In genomic region chr12:117761698-117762097, GRCm38 (mm10) we compare ENCODE assay signal across 8 mouse cellular contexts. TPM values are rescaled to one million over a fixed set of nuclear protein-coding genes. Genes with fewer than 3 reads are reported as not detected.
DNase-seq lines count a peak whose midpoint lies in the region; ATAC-seq and TF ChIP-seq lines count a peak whose summit lies in the region.

No protein-coding gene starts in this region.

- no peaks in the 10 kb centered on the region for H3K27me3 ChIP-seq in hindbrain, embryonic 15.5 days

- peak; percentile 39; the same call in 1 of the 2 replicates for ATAC-seq in hindbrain, embryonic 15.5 days (ENCODE audit: low FRiP score, low read depth)

- TF ChIP-seq CTCF in gastrocnemius, adult 2 months (IDR thresholded peaks at IDR 0.05) = no peak

- H3K27ac ChIP-seq in gastrocnemius, adult 2 months = peak overlapping the region; percentile 31; the same call in 1 of the 2 replicates
- H3K27ac ChIP-seq in hindbrain, embryonic 15.5 days (replicated peaks) = no peak overlapping the region

- H3K4me3 ChIP-seq in gastrocnemius, adult 2 months = no peak overlapping the region
- H3K4me3 ChIP-seq in hindbrain, embryonic 15.5 days = no peak overlapping the region

- no peaks in the 10 kb centered on the region for H3K9me3 ChIP-seq in hindbrain, embryonic 15.5 days

- peaks cover 9% of the 10 kb centered on the region for H3K36me3 ChIP-seq in hindbrain, embryonic 15.5 days

- no peak overlapping the region for H3K4me2 ChIP-seq in hindbrain, embryonic 15.5 days

- H3K9ac ChIP-seq in hindbrain, embryonic 15.5 days = no peak overlapping the region

- H3K4me1 ChIP-seq in hindbrain, embryonic 15.5 days (replicated peaks) = peaks cover 5% of the 10 kb centered on the region; the same call in 1 of the 2 replicates

- intact Hi-C loops in gastrocnemius, adult 2 months (cut with DNase I) = loop anchor here (5.0 kb wide), 1 partner anchor 99 kb away; no protein-coding TSS in a partner anchor
- intact Hi-C loops in heart, postnatal 25 days (cut with DNase I) = loop anchor here (5.0 kb wide), 1 partner anchor 39 kb away; no protein-coding TSS in a partner anchor

- WGBS in hindbrain, embryonic 15.5 days = 26% methylated on average over 1 of the region's 1 CpGs

- no peak for DNase-seq in gastrocnemius, adult 2 months
- DNase-seq in gastrocnemius, adult 8-10 months (ENCODE audit: low spot score in 2 of 2) = no peak
- peak; percentile 67 for DNase-seq in R1 (ENCODE audit: low read depth, low spot score)
- DNase-seq in lung, postnatal 25 days (ENCODE audit: low spot score) = peak; percentile 55
- peak; percentile 47 for DNase-seq in thymus, postnatal 14 days
- DNase-seq in cerebellum, adult 9-11 months = no peak
- no peak for DNase-seq in heart, postnatal 25 days (ENCODE audit: low spot score)

RNA-seq across cellular contexts. Expression of gene Cdca7l, which starts 42.4 kb away (rescaled TPM):
- total RNA-seq in gastrocnemius, adult 2 months (2021) = not detected
- under 1 TPM in 1 of 4 experiments, not detected in 3; 0.10 TPM for total RNA-seq in gastrocnemius, adult 8-10 months (2022)
- polyA plus RNA-seq in hindbrain, embryonic 15.5 days (2015; fragmentation: Nextera tagmentation; extraction: Ambion mirVana) = 5.9 and 7.0 TPM in 2 replicates
- total RNA-seq in heart, postnatal 25 days (2021) = under 1 TPM; 0.23 to 0.36 TPM

Comparison
In these comparisons a context has a peak if more than half of its experiments do, and no peak if none do; other contexts are left out.
1. DNase-seq: peak in R1 (single experiment), lung, postnatal 25 days (single experiment) and thymus, postnatal 14 days (single experiment); none in gastrocnemius, adult 2 months (single experiment), gastrocnemius, adult 8-10 months (0 of 2), cerebellum, adult 9-11 months (single experiment) and heart, postnatal 25 days (single experiment).